Mouse (Mus musculus) cerebellum, postnatal 36 days (tissue): Measurements from ENCODE around the gene Lrch1.
A peak's percentile ranks its signal among the peaks of the same experiment; 100 is the strongest.

Experiments used
- DNase-seq, 2 experiments: peaks; one replicate each; pipeline ENCODE4 v3.0.0; 2021 to 2022; ENCODE audit warnings: mixed read lengths in 2 of 2

The Lrch1 gene

DNA sequence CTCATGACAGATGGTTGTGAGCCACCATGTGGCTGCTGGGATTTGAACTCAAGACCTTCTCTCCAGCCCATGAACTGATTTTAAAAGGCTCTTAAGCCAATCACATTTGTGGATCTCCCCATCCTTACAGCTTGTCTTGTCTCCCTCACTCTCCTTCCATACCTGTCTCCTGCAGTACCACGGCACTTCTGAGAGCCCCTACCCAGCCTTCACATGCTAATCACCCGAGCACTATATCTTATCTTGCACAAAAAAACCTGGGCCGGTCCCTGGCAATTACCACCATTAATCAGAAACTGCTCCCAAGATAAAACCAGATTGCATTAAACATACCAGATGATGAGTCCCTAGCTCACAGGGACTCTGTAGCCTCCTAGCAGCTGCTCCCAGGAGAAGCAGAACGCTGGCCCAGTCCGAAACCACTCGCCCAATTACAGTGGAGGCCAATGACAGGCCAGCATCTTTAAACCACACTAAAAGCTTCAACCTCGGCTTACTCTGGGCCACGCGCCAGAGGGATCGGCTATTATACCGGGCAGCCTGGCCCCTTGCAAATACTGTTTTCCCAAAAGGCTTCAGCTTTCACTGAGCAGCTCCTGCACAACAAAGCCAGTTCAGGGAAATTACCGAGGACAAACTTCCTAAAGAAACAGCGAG, 63.5 kb downstream of the Lrch1 start:
- DNase-seq = peak; percentile 47 to 50

DNA sequence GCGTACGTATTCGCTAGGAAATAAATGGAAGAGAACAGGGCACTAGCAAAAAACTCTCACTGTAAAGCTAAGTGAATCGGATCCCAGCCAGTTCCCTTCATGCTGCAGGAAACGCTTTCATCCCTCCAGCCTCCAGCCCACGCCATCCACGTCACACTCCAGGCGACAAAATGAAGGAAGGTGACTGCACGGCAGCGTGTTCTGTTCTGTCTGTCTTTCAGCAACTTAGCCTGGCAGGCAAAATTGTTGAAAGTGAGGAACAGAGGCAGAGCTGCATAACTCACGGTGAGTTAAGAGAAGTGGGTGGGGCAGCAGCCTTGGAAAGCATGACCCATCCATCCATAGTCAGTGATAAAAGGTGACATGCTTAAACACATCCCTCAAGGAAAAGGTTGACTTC, 64.5 kb downstream of the Lrch1 start:
- DNase-seq = no peak

DNA sequence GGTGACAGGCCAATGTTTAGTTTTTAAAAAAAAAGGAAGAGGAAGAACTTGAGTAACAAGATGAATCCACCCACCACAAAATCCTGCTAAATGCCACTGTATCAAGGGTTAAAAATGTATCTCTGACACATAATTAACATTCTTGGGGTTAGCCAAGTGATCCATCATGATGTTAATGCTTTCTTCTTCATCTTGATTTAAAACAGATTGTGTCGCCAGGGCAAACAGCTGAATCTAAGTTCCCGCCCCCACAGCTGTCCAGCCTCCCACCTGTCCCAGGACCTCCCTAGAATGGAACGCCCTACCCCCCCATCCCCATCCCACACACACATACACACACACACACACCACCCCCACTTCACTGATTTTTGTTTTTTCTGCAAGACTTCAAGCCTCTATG, 64.9 kb downstream of the Lrch1 start:
- no peak for DNase-seq

DNA sequence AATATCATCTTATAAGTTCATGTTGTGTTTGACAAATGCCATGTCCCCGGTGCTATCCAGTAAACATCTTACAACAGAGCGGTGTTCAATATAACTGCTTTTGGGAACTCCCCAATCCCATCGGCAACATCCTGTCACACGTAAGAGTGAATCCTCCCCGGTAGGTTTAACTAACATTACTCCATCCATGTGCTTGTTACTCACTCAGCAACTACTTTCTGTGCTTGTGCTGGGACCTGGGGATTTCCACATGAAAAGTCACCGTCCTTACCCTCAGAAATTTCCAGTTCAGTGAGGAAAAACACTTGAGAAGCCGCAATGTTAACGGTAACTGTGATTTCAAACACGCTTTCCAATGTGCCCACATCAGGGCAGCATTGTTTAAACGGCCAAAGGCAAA, 66.8 kb downstream of the Lrch1 start:
- DNase-seq = no peak

DNA sequence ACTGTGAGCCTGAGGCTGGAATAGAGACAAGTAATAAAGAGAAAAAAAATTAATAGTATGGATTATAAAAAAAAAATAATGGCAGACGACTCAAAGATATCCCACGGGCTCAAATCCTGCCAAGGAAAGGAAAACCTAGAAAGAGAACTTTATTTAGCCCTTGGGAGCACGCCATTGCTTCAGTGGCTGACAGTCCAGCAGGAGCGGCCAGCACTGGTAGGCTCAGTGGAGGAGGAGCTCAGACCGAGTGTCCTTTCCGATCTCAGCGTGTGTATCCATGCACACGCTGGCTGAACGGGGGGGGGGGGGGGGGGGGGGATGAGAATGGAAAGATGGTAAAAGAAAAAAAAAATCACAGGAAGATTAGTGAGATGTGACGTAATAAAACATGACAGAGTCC, 68.2 kb downstream of the Lrch1 start:
- no peak for DNase-seq

DNA sequence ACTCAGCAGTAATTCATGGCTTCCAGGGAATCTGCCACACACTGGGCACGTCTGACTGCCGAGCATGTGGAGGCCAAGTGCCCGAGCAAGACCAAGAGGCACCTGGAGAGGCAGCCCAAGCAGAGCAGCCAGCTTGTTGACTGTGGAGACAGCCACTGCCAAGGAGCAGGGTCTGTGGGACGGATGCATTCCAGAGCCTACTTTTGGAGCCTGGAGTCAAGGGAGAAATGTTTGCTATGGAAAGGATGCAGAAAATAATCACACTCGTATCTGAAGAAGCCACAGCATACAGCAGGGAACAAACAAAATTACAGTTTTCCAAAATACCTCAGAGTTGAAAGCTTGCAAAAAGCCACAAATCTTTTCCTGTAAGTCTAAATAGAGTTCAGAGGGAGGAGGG, 70.4 kb downstream of the Lrch1 start:
- no peak for DNase-seq

DNA sequence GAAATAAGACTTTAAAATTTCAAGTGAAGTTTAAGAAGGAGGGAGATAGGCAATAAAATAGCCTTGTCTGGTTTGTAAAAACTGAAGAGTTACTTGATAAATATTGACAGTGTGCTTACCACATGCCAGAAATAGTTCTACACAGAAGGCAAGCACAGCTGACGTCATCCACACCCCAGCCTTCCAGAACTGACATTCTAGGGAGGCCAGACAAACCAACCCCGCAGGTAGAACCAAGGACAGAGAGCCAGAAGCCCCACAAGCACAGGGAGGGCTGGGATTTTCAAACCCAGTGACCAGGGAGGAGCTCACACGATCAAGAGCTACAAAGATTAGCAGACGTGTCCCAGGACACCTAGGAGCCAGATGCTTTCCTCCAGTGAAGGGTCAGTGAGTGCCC, 76.5 kb downstream of the Lrch1 start:
- peak; percentile 26 to 27 for DNase-seq

DNA sequence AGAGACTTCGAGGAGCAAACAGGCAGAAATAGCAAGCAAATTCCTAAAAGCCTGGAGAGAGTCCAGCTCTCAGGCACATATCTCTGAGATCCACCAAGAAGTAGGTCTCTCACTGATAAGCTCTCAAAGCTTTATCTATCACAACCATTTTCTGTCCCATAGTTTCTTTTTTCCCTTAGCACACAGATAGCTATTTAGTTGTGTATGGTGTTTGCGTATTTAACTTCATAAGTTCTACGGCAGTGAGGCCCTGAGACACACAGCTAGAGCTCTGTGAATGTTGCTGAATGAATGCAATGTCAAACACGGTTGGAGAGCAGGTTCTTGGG, 78.8 kb downstream of the Lrch1 start:
- no peak for DNase-seq

DNA sequence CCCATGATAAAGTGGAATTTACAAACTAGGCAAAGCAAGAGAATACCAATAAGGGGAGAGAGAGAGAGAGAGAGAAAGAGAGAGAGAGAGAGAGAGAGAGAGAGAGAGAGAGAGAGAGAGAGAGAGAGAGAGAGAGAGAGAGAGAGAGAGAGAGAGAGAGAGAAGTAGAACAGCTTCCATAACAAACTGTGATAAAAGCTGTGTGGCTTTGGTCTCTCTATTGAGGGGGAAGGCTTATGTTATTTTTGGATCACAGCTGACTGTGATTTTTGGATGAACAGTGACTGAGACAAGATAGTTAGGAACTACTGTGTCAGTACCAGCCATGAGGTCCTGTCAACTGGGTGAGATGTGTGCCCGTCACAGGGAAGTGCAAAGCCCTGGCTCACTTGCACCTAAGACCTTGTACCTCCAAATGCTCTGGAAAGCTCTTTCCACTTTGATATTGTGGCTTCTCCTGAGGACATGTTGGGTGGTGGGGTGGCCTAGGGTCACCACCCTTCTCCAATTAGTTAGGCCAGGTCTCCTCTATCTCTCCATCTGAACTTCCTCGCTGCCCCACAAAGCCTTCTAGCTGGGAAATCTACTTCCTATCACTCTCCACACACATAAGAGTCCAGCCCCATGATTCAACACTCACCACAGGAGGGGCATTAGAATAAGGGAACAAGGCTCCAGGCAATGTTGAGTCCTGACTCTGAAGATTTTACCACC, 79.3 kb downstream of the Lrch1 start:
- DNase-seq = no peak

DNA sequence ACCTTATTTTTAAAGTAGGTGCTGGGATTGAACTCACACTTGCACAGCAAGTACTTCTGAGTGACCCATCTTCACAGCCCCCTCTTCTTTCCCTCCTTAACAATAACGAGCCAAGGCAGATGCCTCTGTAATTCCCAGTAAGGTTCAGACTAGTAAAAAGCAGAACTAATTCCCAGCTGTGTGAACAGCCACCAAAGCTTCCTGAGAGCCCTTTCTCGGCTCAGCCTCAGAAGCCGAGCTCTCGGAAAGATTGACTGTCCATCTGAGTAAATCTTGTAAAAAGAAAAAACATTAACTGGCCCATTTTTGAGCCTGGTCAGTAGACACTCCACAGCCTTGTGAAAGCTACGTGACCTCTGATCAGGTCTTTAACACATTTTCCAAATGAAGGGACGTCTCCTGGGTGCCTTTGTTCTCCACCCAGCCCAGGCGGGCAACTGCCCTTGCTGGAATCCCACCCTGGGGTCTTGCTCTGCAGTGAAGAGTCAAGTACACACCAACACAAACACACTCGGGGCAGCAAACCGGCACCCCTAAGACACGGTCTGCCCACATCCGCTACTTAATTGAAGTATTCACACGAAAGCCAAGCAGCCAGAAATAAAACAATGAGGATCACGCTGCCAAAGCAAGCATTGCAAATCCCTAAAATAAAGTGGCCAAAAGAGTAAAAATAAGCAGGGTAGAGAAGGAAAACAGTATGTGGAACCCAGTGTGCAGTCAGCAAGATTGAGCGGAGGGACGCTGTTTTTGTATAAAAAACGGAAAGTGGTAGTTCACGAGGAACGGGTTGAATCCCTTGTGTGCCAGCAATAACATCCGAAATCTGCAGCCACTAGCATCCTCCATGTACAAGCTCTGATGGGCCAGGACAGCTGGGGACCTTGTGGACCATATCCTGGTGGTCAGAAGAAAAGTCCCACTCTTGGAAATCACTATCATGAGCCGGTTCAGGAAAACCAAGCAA, 80.3 kb downstream of the Lrch1 start:
- no peak for DNase-seq

DNA sequence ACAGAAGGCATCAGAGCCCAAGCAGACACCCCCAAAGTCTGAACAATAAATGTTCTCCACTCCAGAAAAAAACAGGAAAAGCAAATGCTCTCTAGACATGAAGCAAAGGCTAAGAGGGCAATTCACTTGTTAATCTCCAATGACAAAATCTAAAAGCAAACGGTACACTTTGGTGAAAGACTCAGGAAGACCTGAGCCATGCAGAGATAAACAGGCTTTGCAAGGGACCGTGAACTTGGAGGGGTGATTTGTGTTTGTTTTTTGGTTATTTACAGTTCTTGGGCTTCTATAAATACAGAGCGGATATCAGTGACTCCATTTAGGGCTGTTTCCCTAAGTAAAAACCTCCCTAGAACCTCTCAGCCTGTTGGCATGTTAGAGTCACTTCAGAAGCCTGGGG, 81.9 kb downstream of the Lrch1 start:
- DNase-seq = no peak

DNA sequence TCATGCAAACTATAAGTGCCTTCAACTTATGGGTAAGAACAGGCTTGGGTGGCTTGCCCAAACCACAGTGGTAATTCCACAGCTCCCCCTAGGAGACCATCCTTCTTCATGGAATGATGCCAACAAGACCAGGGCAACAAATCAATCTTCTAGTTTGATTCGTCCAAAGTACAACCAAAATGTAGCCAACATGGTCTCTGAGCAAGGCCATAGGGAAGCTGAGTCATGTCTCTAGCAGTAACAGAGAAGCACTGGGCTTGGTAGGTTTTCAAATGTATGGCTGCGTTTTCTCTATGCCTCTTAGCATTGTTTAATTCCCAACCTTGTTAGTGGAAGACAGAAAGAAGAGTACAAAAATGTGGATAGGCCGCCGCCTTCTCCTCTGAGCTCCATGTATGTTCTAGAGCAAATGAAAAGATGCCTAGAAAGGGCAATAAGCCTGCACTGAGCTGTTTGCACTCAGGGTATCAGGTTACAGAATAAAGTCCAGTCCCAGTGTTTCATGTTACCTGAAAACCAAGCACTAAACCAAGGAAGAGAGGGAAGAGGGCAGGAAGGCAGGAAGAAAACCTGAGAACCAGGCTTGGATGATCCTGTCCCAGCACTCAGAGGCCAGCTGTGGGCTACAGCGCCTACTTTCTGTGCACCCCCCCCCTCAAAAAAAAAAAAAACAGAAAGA, 82.7 kb downstream of the Lrch1 start:
- DNase-seq = no peak

DNA sequence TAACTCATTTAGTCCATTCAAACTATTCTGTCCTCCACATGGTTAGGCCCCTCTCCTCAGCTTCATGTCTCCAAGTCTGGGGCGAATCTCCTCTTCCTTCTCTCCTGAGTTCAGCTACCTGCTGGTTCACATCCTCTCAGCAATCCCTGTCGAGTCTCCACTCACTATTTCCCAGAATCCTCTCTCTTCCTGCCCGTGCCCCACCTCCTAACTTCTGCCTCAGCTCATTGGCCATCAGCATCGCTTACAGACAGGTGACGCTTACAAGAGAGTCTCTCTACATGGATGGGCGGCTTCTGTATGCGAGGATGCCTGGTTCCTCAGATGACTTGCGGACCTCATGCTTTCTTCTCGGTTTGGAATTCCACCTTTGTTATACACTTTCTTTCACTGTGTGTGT, 86.2 kb downstream of the Lrch1 start:
- DNase-seq = no peak

DNA sequence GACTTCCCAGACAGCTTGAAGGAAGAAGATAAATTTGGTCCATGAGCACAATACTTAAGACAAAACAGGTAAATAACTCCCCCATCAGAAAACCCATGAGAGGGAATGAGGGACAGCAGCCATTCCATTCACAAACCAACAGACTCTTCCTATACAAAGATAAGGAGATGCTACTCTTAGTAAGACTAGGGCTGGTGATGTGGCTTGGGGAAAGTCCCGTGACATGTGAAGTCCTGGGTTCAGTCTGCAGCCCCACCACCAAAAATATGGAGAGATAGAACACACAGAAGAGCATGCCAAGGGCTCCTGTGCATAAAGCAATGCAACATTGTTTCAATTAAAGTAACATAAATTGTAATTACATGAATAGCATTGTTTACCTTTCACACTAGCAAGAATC, 88.5 kb downstream of the Lrch1 start:
- no peak for DNase-seq

DNA sequence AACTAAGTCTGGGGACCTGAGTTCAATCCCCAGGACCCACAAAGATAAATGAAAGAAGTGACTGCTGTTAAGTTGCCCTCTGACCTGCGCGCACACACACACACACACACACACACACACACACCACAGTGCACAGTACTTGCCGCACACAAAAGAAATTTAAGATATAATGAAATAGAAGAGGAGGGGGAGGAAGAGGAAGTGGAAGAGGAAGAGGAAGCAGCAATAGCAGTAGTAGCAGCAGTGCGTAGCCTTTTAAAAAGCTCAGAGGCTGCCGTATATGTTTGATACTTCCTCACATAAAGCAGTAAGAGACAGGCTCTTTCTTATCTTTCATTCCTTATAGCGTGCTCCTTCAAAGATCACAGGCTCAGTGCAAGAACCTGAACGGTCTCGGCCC, 92.2 kb downstream of the Lrch1 start:
- DNase-seq = no peak

DNA sequence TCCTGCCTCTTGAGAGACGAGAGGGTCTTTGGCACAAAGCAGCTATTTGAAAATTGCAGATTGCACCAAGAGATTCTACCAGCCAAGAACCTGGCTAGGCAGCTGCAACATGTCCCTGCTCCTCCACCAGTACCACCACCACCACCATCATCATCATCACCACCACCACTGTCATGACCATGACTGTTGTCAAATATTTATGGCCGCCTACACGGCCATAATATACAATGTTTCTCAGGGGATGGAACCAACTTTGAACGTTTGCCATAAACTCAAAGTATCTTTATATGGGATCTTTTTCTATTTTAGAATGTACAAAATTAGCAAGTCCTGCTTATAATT, 93.9 kb downstream of the Lrch1 start:
- DNase-seq = no peak

DNA sequence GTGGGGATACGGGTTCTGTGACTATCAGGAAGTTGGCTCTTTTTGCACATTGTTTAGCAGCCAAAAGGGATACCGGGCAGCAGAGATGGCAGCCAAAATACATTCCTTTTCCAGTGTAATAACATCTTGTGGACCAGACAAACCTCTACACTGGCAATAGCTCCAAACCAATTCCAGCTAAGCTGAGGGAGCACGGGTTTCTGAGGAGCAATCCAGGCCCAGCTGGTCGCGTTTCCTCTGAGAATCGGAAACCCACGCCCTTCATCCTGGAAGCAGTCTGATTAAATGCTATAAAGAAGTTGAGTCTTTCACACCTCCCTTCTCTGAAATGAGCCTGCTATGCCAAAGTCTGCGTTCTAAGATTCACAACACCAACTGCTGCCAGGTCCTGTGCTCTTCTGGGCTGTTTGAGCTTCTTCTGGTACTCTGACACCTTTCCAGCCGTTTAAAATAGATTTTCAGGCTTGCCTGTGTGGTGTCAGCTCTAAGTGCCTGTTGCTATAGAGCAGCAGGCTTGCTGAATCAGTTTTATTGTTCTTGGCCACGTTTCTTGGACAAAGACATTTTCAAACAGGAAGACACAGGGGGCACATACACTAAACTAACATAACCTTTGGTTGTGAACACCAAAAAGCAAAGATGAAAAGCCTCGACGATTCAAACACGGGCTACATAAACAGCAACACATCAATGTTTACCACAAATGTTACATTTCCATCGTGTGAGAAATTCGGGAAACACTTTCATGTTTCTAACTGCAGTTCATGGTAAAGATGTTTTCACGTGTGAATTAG, 94.5 kb downstream of the Lrch1 start:
- no peak for DNase-seq

DNA sequence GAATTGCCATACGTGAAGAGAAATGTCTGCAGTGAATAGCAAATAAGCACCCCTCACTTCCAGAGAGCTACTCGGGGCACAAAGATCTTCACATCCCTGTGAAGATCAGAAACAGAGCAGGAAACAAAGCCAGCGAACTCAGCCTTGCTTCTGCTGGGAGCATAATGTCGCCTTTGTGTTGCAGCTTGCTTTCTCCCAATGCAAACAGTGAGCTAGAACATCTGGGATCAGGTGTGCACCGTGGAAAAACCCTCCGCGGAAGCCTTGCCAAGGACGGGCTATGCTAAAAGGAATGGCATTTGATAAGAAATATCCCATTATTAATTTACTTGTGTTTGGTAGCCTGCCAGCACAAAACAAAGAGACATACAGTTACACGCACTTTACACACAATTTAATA, 95.8 kb downstream of the Lrch1 start:
- no peak for DNase-seq

DNA sequence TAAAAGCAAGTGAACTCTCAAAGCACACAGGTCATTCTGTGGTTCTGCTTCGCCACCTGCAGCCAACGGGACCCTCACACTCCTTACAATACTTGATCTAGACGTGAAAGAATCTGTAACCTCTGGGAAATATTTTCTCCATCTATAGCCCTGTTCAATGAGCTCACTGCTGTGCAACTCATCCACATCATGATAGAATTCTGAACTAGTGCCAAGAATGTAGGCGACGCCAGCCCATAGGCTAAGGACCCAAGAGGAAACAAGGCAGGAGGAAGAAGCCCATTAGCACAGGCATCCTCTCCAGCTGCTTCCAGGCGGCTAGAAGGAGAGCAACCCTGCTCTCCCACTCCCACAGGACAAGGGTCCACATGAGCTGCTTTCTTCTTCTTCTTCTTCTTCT, 98.7 kb downstream of the Lrch1 start:
- DNase-seq = no peak

DNA sequence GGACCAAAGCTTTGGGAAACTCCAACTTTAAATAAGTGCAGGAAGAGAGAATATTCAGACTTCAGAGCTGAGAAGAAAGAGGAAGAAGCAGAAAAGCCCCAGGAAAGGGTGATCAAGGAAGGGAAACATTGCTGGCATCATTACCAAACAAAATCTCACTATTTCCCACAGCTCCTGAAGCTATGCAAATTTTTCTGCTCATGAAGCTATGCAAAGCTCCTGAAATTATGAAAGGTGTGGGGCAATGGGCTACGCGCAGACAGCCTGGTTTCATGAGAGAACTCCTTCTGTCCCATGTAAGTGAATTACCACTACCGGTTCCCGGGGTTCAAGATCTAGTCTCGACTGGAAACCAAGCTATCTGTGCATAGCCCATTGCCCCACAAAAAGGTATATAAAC, 99.5 kb downstream of the Lrch1 start:
- no peak for DNase-seq

DNA sequence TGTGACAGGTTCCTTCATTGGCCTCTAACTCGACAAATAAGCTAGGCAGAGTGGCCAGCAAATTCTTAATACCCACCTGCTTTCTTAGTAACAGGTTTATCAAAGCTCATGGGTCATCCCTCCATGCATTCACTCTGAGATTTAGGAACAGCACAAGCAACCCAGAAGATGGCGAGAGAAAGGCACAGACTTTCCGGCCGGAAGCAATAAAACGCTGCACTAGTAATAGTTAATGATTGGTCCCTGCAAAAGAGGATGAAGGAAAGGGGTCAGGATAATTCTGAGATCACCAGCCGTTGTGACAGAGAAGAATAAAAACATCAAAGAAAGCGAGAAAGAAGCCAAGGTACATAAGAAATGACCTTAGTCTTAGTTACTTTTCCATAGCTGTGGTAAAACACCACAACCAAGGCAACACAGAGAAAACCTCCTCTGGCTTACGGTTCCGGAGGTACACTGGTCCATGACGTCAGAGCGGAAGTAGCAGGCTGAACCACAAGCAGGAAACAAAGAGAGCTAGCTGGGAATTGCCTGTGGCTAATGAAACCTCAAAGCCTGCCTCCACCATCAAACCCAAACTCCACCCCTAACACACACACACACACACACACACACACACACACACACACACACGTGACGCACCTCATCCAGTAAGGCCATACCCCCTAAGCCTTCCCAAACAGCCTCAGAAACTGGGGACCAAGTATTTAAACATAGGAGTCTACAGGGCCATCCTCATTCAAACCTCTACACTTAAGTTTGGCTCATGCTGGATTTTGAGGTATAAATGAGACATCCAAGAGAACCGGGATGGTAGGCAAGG, 100.2 kb downstream of the Lrch1 start:
- DNase-seq = no peak

DNA sequence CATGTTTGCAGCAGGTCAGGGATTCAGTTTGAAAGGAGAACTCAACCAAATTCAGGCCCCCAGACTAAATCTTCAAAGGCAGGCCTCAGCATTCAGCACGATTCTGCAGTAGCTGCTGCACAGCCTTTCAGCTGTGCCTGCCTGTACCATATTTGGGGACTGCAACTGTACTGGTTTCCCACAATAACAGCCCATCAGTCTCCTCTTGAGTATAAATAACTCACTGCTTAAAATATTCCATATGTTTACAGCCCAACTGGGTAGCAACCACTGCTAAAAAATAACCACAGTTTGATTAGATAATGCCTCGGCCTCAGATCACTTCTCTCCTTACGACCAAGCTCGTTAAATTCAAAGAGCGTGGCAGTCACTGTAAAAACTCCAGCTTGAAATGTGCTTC, 101.0 kb downstream of the Lrch1 start:
- no peak for DNase-seq
